Mouse (Mus musculus): ENCODE data around the gene Plagl2. TPM values are rescaled to one million over a fixed set of nuclear protein-coding genes. Genes with fewer than 3 reads are reported as not detected.

Gene Plagl2
- polyA plus RNA-seq, 1 experiment from 2014 or later, result 10.8 TPM

- no peak for ATAC-seq
- Histone ChIP-seq H3K4me1 (replicated peaks) (no peaks in the 10 kb centered on the region), H3K4me2 (replicated peaks) (no peak overlapping the region), H3K27me3 (no peaks in the 10 kb centered on the region), H3K36me3 (peaks cover 44% of the 10 kb centered on the region), H3K9ac (replicated peaks) (no peak overlapping the region), H3K27ac (no peak overlapping the region), H3K9me3 (no peaks in the 10 kb centered on the region), H3K4me3 (replicated peaks) (no peak overlapping the region)
- 90% methylated on average over 10 of the region's 10 CpGs for WGBS
These were observed 61.9 kb downstream of the Plagl2 start for GRCm38 (mm10) chr2:153179126-153179860.

Other genes with a start within 250 kb of the Plagl2 start
- 175 and 193 TPM in 2 replicates for gene Pdrg1, start 226.0 kb downstream of the Plagl2 start, polyA plus RNA-seq (2015; fragmentation: Nextera tagmentation; extraction: Ambion mirVana)
- gene Xkr7, start 209.6 kb downstream of the Plagl2 start, polyA plus RNA-seq (2015; fragmentation: Nextera tagmentation; extraction: Ambion mirVana), result 1.7 and 2.0 TPM in 2 replicates
- 0.79 and 1.6 TPM in 2 replicates for gene Ccm2l, start 175.5 kb downstream of the Plagl2 start, polyA plus RNA-seq (2015; fragmentation: Nextera tagmentation; extraction: Ambion mirVana)
- 1.3 TPM in 2 replicates for gene Hck, start 133.0 kb downstream of the Plagl2 start, polyA plus RNA-seq (2015; fragmentation: Nextera tagmentation; extraction: Ambion mirVana)
- 78.6 and 80.0 TPM in 2 replicates for gene Tm9sf4, start 80.1 kb downstream of the Plagl2 start, polyA plus RNA-seq (2015; fragmentation: Nextera tagmentation; extraction: Ambion mirVana)
- 22.3 and 23.5 TPM in 2 replicates for gene Tspyl3, start 16.0 kb downstream of the Plagl2 start, polyA plus RNA-seq (2015; fragmentation: Nextera tagmentation; extraction: Ambion mirVana)
- 5.4 and 5.7 TPM in 2 replicates for gene Pofut1, start 107 bp upstream of the Plagl2 start, polyA plus RNA-seq (2015; fragmentation: Nextera tagmentation; extraction: Ambion mirVana)
- 15.4 and 15.6 TPM in 2 replicates for gene Kif3b, start 50.0 kb upstream of the Plagl2 start, polyA plus RNA-seq (2015; fragmentation: Nextera tagmentation; extraction: Ambion mirVana)
- 9.9 and 10.4 TPM in 2 replicates for gene Asxl1, start 104.4 kb upstream of the Plagl2 start, polyA plus RNA-seq (2015; fragmentation: Nextera tagmentation; extraction: Ambion mirVana)